Mouse (Mus musculus) CH12.LX (cell line): ENCODE data around the gene Gla. TPM values are rescaled to one million over a fixed set of nuclear protein-coding genes. Genes with fewer than 3 reads are reported as not detected.

Source experiments
- DNase-seq: peaks from one replicate; pipeline ENCODE4 v3.0.0-alpha.2; 2013; ENCODE audit errors: extremely low read depth
- H3K27ac ChIP-seq: 2 replicates; pipeline ENCODE4 v1.5.1; 2012; ENCODE audit warnings: low read depth, mild to moderate bottlenecking, control low read depth, moderate library complexity; ENCODE audit not compliant: insufficient read depth
- H3K27me3 ChIP-seq: replicated peaks from 2 replicates; pipeline ENCODE3; 2012; ENCODE audit warnings: inconsistent platforms
- H3K36me3 ChIP-seq, 2 experiments: replicated peaks in 1 of 2; 2 replicates each; pipeline versions ENCODE3 to v1.6.1; 2012; ENCODE audit warnings: inconsistent platforms in 1 of 2, low read length in 1 of 2, mild to moderate bottlenecking in 1 of 2, mixed read lengths in 1 of 2, moderate library complexity in 1 of 2; ENCODE audit not compliant: control insufficient read depth in 1 of 2, insufficient read depth in 1 of 2
- H3K4me1 ChIP-seq, 2 experiments: 2 replicates each; pipeline ENCODE4 v1.6.1; 2012; ENCODE audit warnings: inconsistent platforms in 1 of 2, moderate library complexity in 1 of 2; ENCODE audit not compliant: insufficient read depth in 2 of 2, control insufficient read depth in 1 of 2
- H3K4me2 ChIP-seq: 2 replicates; pipeline ENCODE4 v1.6.1; 2012; ENCODE audit warnings: low read depth, mild to moderate bottlenecking, control low read depth; ENCODE audit not compliant: poor library complexity, insufficient read depth, severe bottlenecking
- H3K4me3 ChIP-seq, 3 experiments: fragments of 150-350 bp in 1 of 3; sonication (generic) in 1 of 3; replicated peaks in 1 of 3; 2 replicates each; pipeline versions ENCODE3 to v1.5.1; 2011 to 2012; ENCODE audit warnings: low read depth in 2 of 3, low read length in 2 of 3, mild to moderate bottlenecking in 2 of 3, moderate library complexity in 2 of 3, control low read depth in 1 of 3, improper control_type of control experiment in 1 of 3, inconsistent platforms in 1 of 3, mixed read lengths in 1 of 3; ENCODE audit not compliant: poor library complexity in 1 of 3
- H3K79me2 ChIP-seq: replicated peaks from 2 replicates; pipeline ENCODE4 v1.6.1; 2012; ENCODE audit warnings: mild to moderate bottlenecking, moderate library complexity; ENCODE audit not compliant: control insufficient read depth, poor library complexity, insufficient read depth, severe bottlenecking; ENCODE audit errors: extremely low read depth
- H3K9ac ChIP-seq: 2 replicates; pipeline ENCODE4 v1.6.1; 2012; ENCODE audit warnings: low read depth, mild to moderate bottlenecking, control low read depth, moderate library complexity; ENCODE audit not compliant: insufficient read depth
- H3K9me3 ChIP-seq: replicated peaks from 2 replicates; pipeline ENCODE3; 2012; ENCODE audit warnings: low read length, inconsistent platforms, mixed read lengths
- CHD2 ChIP-seq: IDR thresholded peaks from 2 replicates; pipeline ENCODE4 v1.6.1; 2011; ENCODE audit warnings: low read length, improper control_type of control experiment
- E2F4 ChIP-seq: IDR thresholded peaks from 2 replicates; pipeline ENCODE4 v1.6.1; 2011; ENCODE audit warnings: low read depth, low read length, improper control_type of control experiment; ENCODE audit not compliant: insufficient replicate concordance
- JUN ChIP-seq: IDR thresholded peaks from 2 replicates; pipeline ENCODE4 v1.6.1; 2011; ENCODE audit warnings: low read depth, mild to moderate bottlenecking, low read length, improper control_type of control experiment, moderate library complexity; ENCODE audit not compliant: insufficient read depth
- NRF1 ChIP-seq: IDR thresholded peaks from 2 replicates; pipeline ENCODE4 v1.6.1; 2014; ENCODE audit warnings: low read depth, mild to moderate bottlenecking, inconsistent platforms, low read length, improper control_type of control experiment, moderate library complexity
- RAD21 ChIP-seq: IDR thresholded peaks from 2 replicates; pipeline ENCODE4 v1.6.1; 2011; ENCODE audit warnings: low read depth, mild to moderate bottlenecking, low read length, improper control_type of control experiment, moderate library complexity
- RCOR1 ChIP-seq: conservative IDR thresholded peaks from 2 replicates; pipeline ENCODE4 v1.6.1; 2012; ENCODE audit warnings: low read depth, mild to moderate bottlenecking, inconsistent platforms, low read length, improper control_type of control experiment
- SIN3A ChIP-seq: IDR thresholded peaks from 2 replicates; pipeline ENCODE4 v1.6.1; 2012; ENCODE audit warnings: low read length, improper control_type of control experiment, inconsistent platforms
- TBP ChIP-seq: conservative IDR thresholded peaks from 2 replicates; pipeline ENCODE4 v1.6.1; 2011; ENCODE audit warnings: low read depth, low read length, improper control_type of control experiment
- ZKSCAN1 ChIP-seq: IDR thresholded peaks from 2 replicates; pipeline ENCODE4 v1.6.1; 2012; ENCODE audit warnings: low read depth, inconsistent platforms, low read length, improper control_type of control experiment, borderline replicate concordance
- dilution Hi-C: fragments of 300-500 bp; cut with MboI; formaldehyde crosslinking; loops from 2 replicates; pipeline ENCODE4 v1.14.3; 2020; ENCODE audit warnings: low sequenced_read_pairs; ENCODE audit not compliant: extremely low pct_unique_long_range_greater_than_20kb, extremely low pct_ligation_motif_present
- in situ Hi-C: fragments of 300-500 bp; cut with MboI; formaldehyde crosslinking; loops from 3 replicates; pipeline ENCODE4 v1.14.3; 2019; ENCODE audit warnings: low sequenced_read_pairs, low pct_ligation_motif_present, low pct_unique_long_range_greater_than_20kb, mixed read lengths
- polyA plus RNA-seq: library from polyadenylated mRNA; unstranded; fragments of >175 nt; gene quantifications from 2 replicates; pipeline ENCODE4 v1.2.1, GENCODE M21; 2012; ENCODE audit warnings: low read depth; ENCODE audit not compliant: insufficient read length
- total RNA-seq, 2 experiments: library from RNA; depleted of rRNA; stranded (reverse); fragments of 300-350 nt in 1 of 2; fragments of >200 nt in 1 of 2; gene quantifications; 2 replicates each; pipeline ENCODE4 v1.2.3; 2012 to 2014

The Gla gene
- total and polyA plus RNA-seq, 3 experiments = 6.1 to 9.1 (median 8.6) TPM

DNA sequence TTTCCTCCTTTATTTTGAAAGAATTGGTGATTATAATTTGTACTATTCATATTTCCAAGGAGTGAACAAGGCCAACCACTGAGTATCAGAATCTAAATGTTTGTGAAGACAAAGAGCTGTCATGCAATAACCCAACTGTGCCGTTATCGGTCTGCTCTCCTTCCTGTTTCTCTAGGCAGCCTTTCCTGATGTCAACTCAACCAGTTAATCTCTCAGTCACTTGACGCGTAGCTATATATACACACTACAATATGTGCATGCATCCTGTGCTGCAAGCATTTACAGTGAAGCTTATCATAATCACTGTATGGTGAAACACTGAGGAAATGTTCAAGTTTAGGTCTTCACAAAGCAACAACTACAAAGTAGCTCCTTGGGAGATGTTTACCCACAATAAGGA is 36.6 kb downstream of the Gla start:
- Histone ChIP-seq H3K27me3 (no peaks in the 10 kb centered on the region), H3K36me3 (peaks cover 9 to 54% of the 10 kb centered on the region in 2 experiments), H3K79me2 (no peaks in the 10 kb centered on the region; the same call in 1 of the 2 replicates), H3K9ac (no peak overlapping the region), H3K9me3 (no peaks in the 10 kb centered on the region), H3K4me3 (no peak overlapping the region), H3K4me1 (peaks cover 0 to 4% of the 10 kb centered on the region in 2 experiments; a peak in 2 of 4 replicates), H3K27ac (no peak overlapping the region), H3K4me2 (no peak overlapping the region)
- TF ChIP-seq JUN = no peak
- in situ Hi-C loops (no loop called here), dilution Hi-C loops (no loop called here)
- no peak for DNase-seq

DNA sequence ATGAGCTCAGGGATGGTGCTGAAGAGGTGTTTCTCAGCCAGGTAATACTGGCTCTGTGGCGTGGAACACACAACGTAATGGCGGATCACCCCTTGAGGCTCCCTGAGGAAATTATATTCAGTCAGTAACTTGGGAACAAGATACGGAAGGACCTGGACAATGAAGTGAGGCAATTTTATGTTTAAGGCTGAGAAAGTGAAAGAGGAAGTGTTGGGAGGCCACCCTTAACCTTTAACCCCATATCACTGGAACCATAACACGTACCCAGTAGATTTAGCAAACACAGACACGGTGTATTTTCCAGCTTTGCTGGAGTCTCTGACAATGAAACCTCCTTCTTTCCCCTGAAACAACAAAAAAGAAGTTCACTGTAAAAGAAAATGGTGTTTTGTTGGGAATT is 46.5 kb downstream of the Gla start:
- TF ChIP-seq TBP = no peak
- TF ChIP-seq ZKSCAN1 = no peak
- TF ChIP-seq E2F4 = no peak
- TF ChIP-seq NRF1 = no peak
- Histone ChIP-seq H3K79me2 (no peaks in the 10 kb centered on the region), H3K4me1 (no peaks in the 10 kb centered on the region), H3K27me3 (no peaks in the 10 kb centered on the region), H3K9ac (no peak overlapping the region), H3K9me3 (no peaks in the 10 kb centered on the region), H3K4me2 (no peak overlapping the region), H3K36me3 (peaks cover 41 to 68% of the 10 kb centered on the region in 2 experiments), H3K27ac (no peak overlapping the region; the same call in 1 of the 2 replicates), H3K4me3 (no peak overlapping the region)
- no peak for DNase-seq
- dilution Hi-C loops (no loop called here), in situ Hi-C loops (no loop called here)

DNA sequence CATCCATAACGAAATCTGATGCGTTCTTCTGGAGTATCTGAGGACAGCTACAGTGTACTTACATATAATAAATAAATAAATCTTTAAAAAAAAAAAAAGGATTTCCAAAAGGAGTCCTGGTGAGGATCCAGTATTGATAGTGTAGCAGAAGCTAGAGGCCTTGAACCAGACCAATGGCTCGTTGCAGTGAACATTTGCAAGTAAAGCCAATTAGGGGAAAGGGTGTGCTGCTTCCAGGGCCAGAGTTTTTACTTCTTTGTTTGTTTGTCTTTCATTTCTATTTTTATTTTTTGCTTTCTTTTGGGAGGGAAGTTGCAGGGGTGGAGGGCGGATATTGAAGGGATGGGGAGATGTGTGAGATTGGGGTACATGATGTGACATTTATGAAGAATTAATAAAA is 47.6 kb downstream of the Gla start:
- Histone ChIP-seq H3K27me3 (no peaks in the 10 kb centered on the region), H3K9me3 (no peaks in the 10 kb centered on the region), H3K79me2 (no peaks in the 10 kb centered on the region), H3K9ac (no peak overlapping the region), H3K4me3 (no peak overlapping the region), H3K27ac (no peak overlapping the region), H3K4me2 (no peak overlapping the region), H3K4me1 (no peaks in the 10 kb centered on the region), H3K36me3 (peaks cover 39 to 69% of the 10 kb centered on the region in 2 experiments)
- TF ChIP-seq SIN3A = no peak
- no peak for TF ChIP-seq CHD2
- TF ChIP-seq RCOR1 = no peak
- TF ChIP-seq RAD21 = no peak
- no peak for DNase-seq
- in situ Hi-C loops (no loop called here), dilution Hi-C loops (no loop called here)
